Mouse (Mus musculus): Measurements from ENCODE around the gene Actr5. TPM values are rescaled to one million over a fixed set of nuclear protein-coding genes. Genes with fewer than 3 reads are reported as not detected.

The Actr5 gene
- polyA plus RNA-seq, 1 experiment from 2014 or later, result 10.9 TPM

- 0 out of 2 replicates have a peak, but pooled peaks have one; percentile 27 for ATAC-seq (replicated peaks; ENCODE audit: low FRiP score)
- H3K9me3 ChIP-seq (replicated peaks), result no peaks in the 10 kb centered on the region
- 10% methylated on average over 4 of the region's 4 CpGs for WGBS
- H3K4me2 ChIP-seq, result no peak overlapping the region
- H3K27me3 ChIP-seq, result no peaks in the 10 kb centered on the region
- no peak overlapping the region for H3K4me3 ChIP-seq (replicated peaks)
- no peak overlapping the region for H3K9ac ChIP-seq
- no peaks in the 10 kb centered on the region for H3K36me3 ChIP-seq
- no peak overlapping the region for H3K27ac ChIP-seq
- peaks cover under 1% of the 10 kb centered on the region; the same call in 1 of the 2 replicates for H3K4me1 ChIP-seq
These were observed 28.3 kb downstream of the Actr5 start for GRCm38 (mm10) chr2:158652985-158653384.

- H3K36me3 ChIP-seq, result no peaks in the 10 kb centered on the region
- H3K27ac ChIP-seq, result no peak overlapping the region
- no peak overlapping the region for H3K4me2 ChIP-seq
- WGBS, result 75% methylated on average over 9 of the region's 9 CpGs
- H3K4me1 ChIP-seq, result peaks cover 10% of the 10 kb centered on the region; the same call in 1 of the 2 replicates
- no peaks in the 10 kb centered on the region for H3K27me3 ChIP-seq
- no peak overlapping the region for H3K4me3 ChIP-seq (replicated peaks)
- H3K9me3 ChIP-seq (replicated peaks), result no peaks in the 10 kb centered on the region
- ATAC-seq (replicated peaks; ENCODE audit: low FRiP score), result no peak
- H3K9ac ChIP-seq, result no peak overlapping the region
These were observed 30.0 kb downstream of the Actr5 start for GRCm38 (mm10) chr2:158654717-158655116.

- no peaks in the 10 kb centered on the region for H3K27me3 ChIP-seq
- H3K4me1 ChIP-seq, result peaks cover 10% of the 10 kb centered on the region; the same call in 1 of the 2 replicates
- no peaks in the 10 kb centered on the region for H3K9me3 ChIP-seq (replicated peaks)
- no peak overlapping the region for H3K4me3 ChIP-seq (replicated peaks)
- H3K4me2 ChIP-seq, result no peak overlapping the region
- ATAC-seq (replicated peaks; ENCODE audit: low FRiP score), result no peak
- 81% methylated on average over 4 of the region's 4 CpGs for WGBS
- H3K27ac ChIP-seq, result no peak overlapping the region
- H3K9ac ChIP-seq, result no peak overlapping the region
- no peaks in the 10 kb centered on the region for H3K36me3 ChIP-seq
These were observed 31.1 kb downstream of the Actr5 start for GRCm38 (mm10) chr2:158655806-158656205.

GRCm38 (mm10) chr2:158658822-158659221, 34.1 kb downstream of the Actr5 start:
- peak; percentile 83 for ATAC-seq (replicated peaks; ENCODE audit: low FRiP score)
- Histone ChIP-seq H3K4me1 (peaks cover 10% of the 10 kb centered on the region; the same call in 1 of the 2 replicates), H3K4me3 (replicated peaks) (no peak overlapping the region), H3K9ac (no peak overlapping the region), H3K9me3 (replicated peaks) (no peaks in the 10 kb centered on the region), H3K27me3 (no peaks in the 10 kb centered on the region), H3K36me3 (no peaks in the 10 kb centered on the region), H3K4me2 (no peak overlapping the region), H3K27ac (peak overlapping the region; percentile 60; the same call in 1 of the 2 replicates)
- WGBS, result 41% methylated on average over 6 of the region's 6 CpGs

GRCm38 (mm10) chr2:158659346-158659745, 34.7 kb downstream of the Actr5 start:
- Histone ChIP-seq H3K27ac (peak overlapping the region; percentile 60; the same call in 1 of the 2 replicates), H3K36me3 (no peaks in the 10 kb centered on the region), H3K27me3 (no peaks in the 10 kb centered on the region), H3K4me2 (no peak overlapping the region), H3K9me3 (replicated peaks) (no peaks in the 10 kb centered on the region), H3K9ac (no peak overlapping the region), H3K4me1 (peaks cover 10% of the 10 kb centered on the region; the same call in 1 of the 2 replicates), H3K4me3 (replicated peaks) (no peak overlapping the region)
- ATAC-seq (replicated peaks; ENCODE audit: low FRiP score), result no peak
- WGBS, result 74% methylated on average over 3 of the region's 3 CpGs

- Histone ChIP-seq H3K36me3 (no peaks in the 10 kb centered on the region), H3K27ac (0 out of 2 replicates have a peak within 1 kb of the TSS, but pooled peaks have one; percentile 67), H3K9me3 (replicated peaks) (no peaks in the 10 kb centered on the region), H3K9ac (no peak within 1 kb of the TSS), H3K4me2 (no peak within 1 kb of the TSS), H3K27me3 (peaks cover 46% of the 10 kb centered on the region), H3K4me1 (peaks cover 35% of the 10 kb centered on the region), H3K4me3 (replicated peaks) (no peak within 1 kb of the TSS)
- 72% methylated on average over 4 of the region's 4 CpGs for WGBS
- ATAC-seq (replicated peaks; ENCODE audit: low FRiP score), result no peak
These were observed 40.4 kb downstream of the Actr5 start, which contains the start of gene Ppp1r16b for GRCm38 (mm10) chr2:158665098-158665497. Gene Ppp1r16b (plus strand): TSS chr2:158665398.

GRCm38 (mm10) chr2:158666071-158666800, 41.5 kb downstream of the Actr5 start:
- H3K27me3 ChIP-seq, result peaks cover 54% of the 10 kb centered on the region

GRCm38 (mm10) chr2:158667022-158667670, 42.5 kb downstream of the Actr5 start:
- Histone ChIP-seq H3K27me3 (peaks cover 55% of the 10 kb centered on the region), H3K9ac (peak overlapping the region; percentile 56), H3K36me3 (no peaks in the 10 kb centered on the region), H3K27ac (peak overlapping the region; percentile 67), H3K4me3 (replicated peaks) (peak overlapping the region; percentile 68), H3K4me1 (peaks cover 51% of the 10 kb centered on the region), H3K9me3 (replicated peaks) (no peaks in the 10 kb centered on the region), H3K4me2 (peak overlapping the region; percentile 98)
- under 1% methylated on average over 47 of the region's 47 CpGs for WGBS
- ATAC-seq (replicated peaks; ENCODE audit: low FRiP score), result peak; percentile 74

More at GRCm38 (mm10) chr2:158666071-158666800, 41.5 kb downstream of the Actr5 start:
- Histone ChIP-seq H3K9me3 (replicated peaks) (no peaks in the 10 kb centered on the region), H3K4me2 (peak overlapping the region; percentile 98), H3K4me3 (replicated peaks) (peak overlapping the region; percentile 68), H3K36me3 (no peaks in the 10 kb centered on the region), H3K9ac (no peak overlapping the region), H3K4me1 (peaks cover 47% of the 10 kb centered on the region), H3K27ac (peak overlapping the region; percentile 67)
- no peak for ATAC-seq (replicated peaks; ENCODE audit: low FRiP score)
- 49% methylated on average over 13 of the region's 13 CpGs for WGBS

GRCm38 (mm10) chr2:158667671-158668432, 43.2 kb downstream of the Actr5 start:
- H3K4me1 ChIP-seq, result peaks cover 58% of the 10 kb centered on the region
- peak overlapping the region; percentile 56 for H3K9ac ChIP-seq
- H3K27ac ChIP-seq, result peak overlapping the region; percentile 67
- peak; percentile 26; the same call in 1 of the 2 replicates for ATAC-seq (replicated peaks; ENCODE audit: low FRiP score)
- no peaks in the 10 kb centered on the region for H3K36me3 ChIP-seq
- H3K9me3 ChIP-seq (replicated peaks), result no peaks in the 10 kb centered on the region
- H3K4me2 ChIP-seq, result peak overlapping the region; percentile 98
- H3K4me3 ChIP-seq (replicated peaks), result peak overlapping the region; percentile 68
- H3K27me3 ChIP-seq, result peaks cover 55% of the 10 kb centered on the region
- WGBS, result under 1% methylated on average over 53 of the region's 54 CpGs

GRCm38 (mm10) chr2:158668433-158669010, 43.8 kb downstream of the Actr5 start:
- Histone ChIP-seq H3K27me3 (peaks cover 55% of the 10 kb centered on the region), H3K4me1 (peaks cover 65% of the 10 kb centered on the region), H3K36me3 (no peaks in the 10 kb centered on the region), H3K9me3 (replicated peaks) (no peaks in the 10 kb centered on the region), H3K4me2 (peak overlapping the region; percentile 98), H3K9ac (peak overlapping the region; percentile 56), H3K4me3 (replicated peaks) (peak overlapping the region; percentile 68), H3K27ac (peak overlapping the region; percentile 27; the same call in 1 of the 2 replicates)
- 10% methylated on average over 23 of the region's 23 CpGs for WGBS
- ATAC-seq (replicated peaks; ENCODE audit: low FRiP score), result no peak
